Mouse (Mus musculus) midbrain, embryonic 12.5 days (tissue): ENCODE measurements around the gene Bin2. TPM values are rescaled to one million over a fixed set of nuclear protein-coding genes. Genes with fewer than 3 reads are reported as not detected.

Source experiments
- ATAC-seq: fragments of 200-750 bp; cut with Nextera tagmentation; 2 replicates; pipeline ENCODE4 v1.8.0; 2017; ENCODE audit warnings: low read depth, moderate TSS enrichment, moderate library complexity; ENCODE audit not compliant: low FRiP score
- H3K27ac ChIP-seq: fragments of 300-500 bp; sonication (generic); replicated peaks from 2 replicates; pipeline ENCODE4 v1.5.1; 2016; ENCODE audit warnings: mild to moderate bottlenecking
- H3K27me3 ChIP-seq: fragments of 300-500 bp; sonication (generic); 2 replicates; pipeline ENCODE4 v1.6.1; 2016; ENCODE audit warnings: mild to moderate bottlenecking
- H3K36me3 ChIP-seq: fragments of 300-500 bp; sonication (generic); 2 replicates; pipeline ENCODE4 v1.6.1; 2016
- H3K4me1 ChIP-seq: fragments of 300-500 bp; sonication (generic); 2 replicates; pipeline ENCODE4 v1.6.1; 2016
- H3K4me2 ChIP-seq: fragments of 300-500 bp; sonication (generic); replicated peaks from 2 replicates; pipeline ENCODE4 v1.6.1; 2016; ENCODE audit warnings: mild to moderate bottlenecking, moderate library complexity
- H3K4me3 ChIP-seq: fragments of 300-500 bp; sonication (generic); 2 replicates; pipeline ENCODE4 v1.5.1; 2016; ENCODE audit warnings: mild to moderate bottlenecking
- H3K9ac ChIP-seq: fragments of 300-500 bp; sonication (generic); replicated peaks from 2 replicates; pipeline ENCODE4 v1.6.1; 2016; ENCODE audit warnings: mild to moderate bottlenecking, moderate library complexity
- H3K9me3 ChIP-seq: fragments of 300-500 bp; sonication (generic); 2 replicates; pipeline ENCODE4 v1.6.1; 2016; ENCODE audit warnings: mild to moderate bottlenecking
- WGBS: fragments of 180-500 bp; shearing (Covaris S2); methylation state at CpG from one replicate; pipeline ENCODE4 v1.1.7; 2016; 5-methylcytosine and 5-hydroxymethylcytosine counted together
- polyA plus RNA-seq: library from polyadenylated mRNA; unstranded; fragments of >200 nt; fragmentation: Nextera tagmentation; extraction: Ambion mirVana; gene quantifications from 2 replicates; pipeline ENCODE4 v1.2.1, GENCODE M21; 2016

Bin2 gene
- polyA plus RNA-seq, 1 experiment from 2014 or later, result 3.4 TPM

GRCm38 (mm10) chr15:100681770-100682169 lies 12.4 kb upstream of the Bin2 start:
- no peaks in the 10 kb centered on the region for H3K36me3 ChIP-seq
- no peaks in the 10 kb centered on the region for H3K9me3 ChIP-seq
- H3K4me3 ChIP-seq, result no peak overlapping the region
- H3K27me3 ChIP-seq, result peaks cover 14% of the 10 kb centered on the region; the same call in 1 of the 2 replicates
- H3K4me1 ChIP-seq, result no peaks in the 10 kb centered on the region; the same call in 1 of the 2 replicates
- H3K9ac ChIP-seq, result no peak overlapping the region
- no peak overlapping the region for H3K4me2 ChIP-seq
- WGBS, result 29% methylated on average over 7 of the region's 7 CpGs
- no peak overlapping the region for H3K27ac ChIP-seq
- ATAC-seq, result no peak

GRCm38 (mm10) chr15:100680381-100680780 lies 11.0 kb upstream of the Bin2 start:
- WGBS, result 57% methylated on average over 3 of the region's 3 CpGs
- Histone ChIP-seq H3K27me3 (peaks cover 13% of the 10 kb centered on the region; the same call in 1 of the 2 replicates), H3K4me3 (no peak overlapping the region), H3K27ac (no peak overlapping the region), H3K36me3 (no peaks in the 10 kb centered on the region), H3K9me3 (no peaks in the 10 kb centered on the region), H3K4me2 (no peak overlapping the region), H3K4me1 (no peaks in the 10 kb centered on the region; the same call in 1 of the 2 replicates), H3K9ac (no peak overlapping the region)
- no peak for ATAC-seq

- Histone ChIP-seq H3K27me3 (no peaks in the 10 kb centered on the region), H3K9ac (no peak overlapping the region), H3K4me2 (no peak overlapping the region), H3K27ac (no peak overlapping the region), H3K36me3 (no peaks in the 10 kb centered on the region), H3K9me3 (no peaks in the 10 kb centered on the region), H3K4me3 (no peak overlapping the region), H3K4me1 (peaks cover under 1% of the 10 kb centered on the region; the same call in 1 of the 2 replicates)
- 92% methylated on average over 14 of the region's 14 CpGs for WGBS
- no peak for ATAC-seq
These were observed 9.7 kb upstream of the Bin2 start for GRCm38 (mm10) chr15:100679005-100679404.

- Histone ChIP-seq H3K4me2 (no peak overlapping the region), H3K36me3 (no peaks in the 10 kb centered on the region), H3K9me3 (no peaks in the 10 kb centered on the region), H3K4me1 (peaks cover 5% of the 10 kb centered on the region), H3K27ac (no peak overlapping the region), H3K9ac (no peak overlapping the region), H3K4me3 (no peak overlapping the region), H3K27me3 (no peaks in the 10 kb centered on the region)
- WGBS, result 84% methylated on average over 12 of the region's 12 CpGs
- no peak for ATAC-seq
These were observed 9.2 kb upstream of the Bin2 start for GRCm38 (mm10) chr15:100678581-100678980.

- WGBS, result 86% methylated on average over 8 of the region's 8 CpGs
- Histone ChIP-seq H3K4me3 (no peak overlapping the region), H3K9ac (no peak overlapping the region), H3K36me3 (no peaks in the 10 kb centered on the region), H3K4me2 (no peak overlapping the region), H3K9me3 (no peaks in the 10 kb centered on the region), H3K27me3 (no peaks in the 10 kb centered on the region), H3K4me1 (peaks cover 6% of the 10 kb centered on the region), H3K27ac (no peak overlapping the region)
- ATAC-seq, result no peak
These were observed 8.3 kb upstream of the Bin2 start for GRCm38 (mm10) chr15:100677675-100678074.

- Histone ChIP-seq H3K4me2 (no peak overlapping the region), H3K27ac (no peak overlapping the region), H3K36me3 (no peaks in the 10 kb centered on the region), H3K9ac (no peak overlapping the region), H3K4me1 (peaks cover 6% of the 10 kb centered on the region), H3K4me3 (no peak overlapping the region), H3K27me3 (no peaks in the 10 kb centered on the region), H3K9me3 (no peaks in the 10 kb centered on the region)
- no peak for ATAC-seq
- 84% methylated on average over 1 of the region's 1 CpGs for WGBS
These were observed 7.2 kb upstream of the Bin2 start for GRCm38 (mm10) chr15:100676521-100676920.

GRCm38 (mm10) chr15:100675486-100675885 lies 6.1 kb upstream of the Bin2 start:
- H3K36me3 ChIP-seq, result no peaks in the 10 kb centered on the region
- no peak for ATAC-seq
- 69% methylated on average over 3 of the region's 3 CpGs for WGBS
- no peaks in the 10 kb centered on the region for H3K9me3 ChIP-seq
- peaks cover 6% of the 10 kb centered on the region for H3K4me1 ChIP-seq
- H3K4me3 ChIP-seq, result no peak overlapping the region
- no peak overlapping the region for H3K4me2 ChIP-seq
- no peak overlapping the region for H3K27ac ChIP-seq
- no peaks in the 10 kb centered on the region for H3K27me3 ChIP-seq
- no peak overlapping the region for H3K9ac ChIP-seq

- ATAC-seq, result no peak
- H3K9ac ChIP-seq, result no peak overlapping the region
- H3K36me3 ChIP-seq, result no peaks in the 10 kb centered on the region
- no peak overlapping the region for H3K27ac ChIP-seq
- H3K4me3 ChIP-seq, result no peak overlapping the region
- H3K27me3 ChIP-seq, result no peaks in the 10 kb centered on the region
- peaks cover 6% of the 10 kb centered on the region; the same call in 1 of the 2 replicates for H3K4me1 ChIP-seq
- no peak overlapping the region for H3K4me2 ChIP-seq
- no peaks in the 10 kb centered on the region for H3K9me3 ChIP-seq
- WGBS, result 88% methylated on average over 10 of the region's 10 CpGs
These were observed 5.2 kb upstream of the Bin2 start for GRCm38 (mm10) chr15:100674566-100674965.

GRCm38 (mm10) chr15:100673585-100674391 lies 4.4 kb upstream of the Bin2 start:
- Histone ChIP-seq H3K9me3 (no peaks in the 10 kb centered on the region), H3K4me3 (no peak overlapping the region), H3K4me2 (no peak overlapping the region), H3K27me3 (no peaks in the 10 kb centered on the region), H3K9ac (no peak overlapping the region), H3K27ac (no peak overlapping the region), H3K4me1 (peaks cover 6% of the 10 kb centered on the region; the same call in 1 of the 2 replicates), H3K36me3 (no peaks in the 10 kb centered on the region)
- no peak for ATAC-seq
- 39% methylated on average over 12 of the region's 12 CpGs for WGBS

GRCm38 (mm10) chr15:100670833-100671232 lies 1.5 kb upstream of the Bin2 start:
- Histone ChIP-seq H3K27me3 (no peaks in the 10 kb centered on the region), H3K36me3 (no peaks in the 10 kb centered on the region), H3K9ac (no peak overlapping the region), H3K9me3 (no peaks in the 10 kb centered on the region), H3K4me2 (no peak overlapping the region), H3K27ac (no peak overlapping the region), H3K4me3 (no peak overlapping the region), H3K4me1 (peaks cover 12% of the 10 kb centered on the region; the same call in 1 of the 2 replicates)
- no peak for ATAC-seq
- WGBS, result 77% methylated on average over 5 of the region's 5 CpGs

GRCm38 (mm10) chr15:100670004-100670403 lies 651 bp upstream of the Bin2 start:
- no peak for ATAC-seq
- Histone ChIP-seq H3K4me2 (no peak overlapping the region), H3K36me3 (no peaks in the 10 kb centered on the region), H3K27me3 (no peaks in the 10 kb centered on the region), H3K4me1 (peaks cover 12% of the 10 kb centered on the region; the same call in 1 of the 2 replicates), H3K27ac (no peak overlapping the region), H3K9me3 (no peaks in the 10 kb centered on the region), H3K4me3 (no peak overlapping the region), H3K9ac (no peak overlapping the region)
- WGBS, result 72% methylated on average over 8 of the region's 8 CpGs

- Histone ChIP-seq H3K9me3 (no peaks in the 10 kb centered on the region), H3K27me3 (no peaks in the 10 kb centered on the region)
- ATAC-seq, result no peak
These were observed 1.3 kb downstream of the Bin2 start for GRCm38 (mm10) chr15:100667871-100668545.

More at GRCm38 (mm10) chr15:100667871-100668545, 1.3 kb downstream of the Bin2 start:
- 88% methylated on average over 5 of the region's 5 CpGs for WGBS
- Histone ChIP-seq H3K27ac (no peak overlapping the region), H3K4me1 (peaks cover 6% of the 10 kb centered on the region; the same call in 1 of the 2 replicates), H3K4me3 (no peak overlapping the region), H3K36me3 (no peaks in the 10 kb centered on the region), H3K4me2 (no peak overlapping the region), H3K9ac (no peak overlapping the region)
